Mouse (Mus musculus) thymus, adult 2 months (tissue): Measurements from ENCODE around the gene E330034G19Rik. TPM values are rescaled to one million over a fixed set of nuclear protein-coding genes. Genes with fewer than 3 reads are reported as not detected.
"Not testable (repeated sequence)": the region's sequence is repeated elsewhere in the genome, so short reads cannot be mapped to it uniquely, and the experiment has no call there.

ENCODE experiments used
- DNase-seq: peaks from one replicate; pipeline ENCODE4 v3.0.0; 2021
- H3K27ac ChIP-seq: fragments of 200-500 bp; 2 replicates; pipeline ENCODE4 v1.5.1; 2012; ENCODE audit warnings: low read length, control low read depth; ENCODE audit not compliant: control insufficient read depth, insufficient read depth
- H3K27me3 ChIP-seq: fragments of 200-500 bp; 2 replicates; pipeline ENCODE4 v1.6.1; 2012; ENCODE audit warnings: mild to moderate bottlenecking, low read length, moderate library complexity, mixed read lengths; ENCODE audit not compliant: control insufficient read depth, insufficient read depth
- H3K36me3 ChIP-seq: fragments of 200-500 bp; 2 replicates; pipeline ENCODE4 v1.6.1; 2012; ENCODE audit warnings: mild to moderate bottlenecking, low read length, moderate library complexity; ENCODE audit not compliant: control insufficient read depth, insufficient read depth
- H3K4me1 ChIP-seq: fragments of 200-500 bp; replicated peaks from 2 replicates; pipeline ENCODE4 v1.6.1; 2012; ENCODE audit warnings: low read length; ENCODE audit not compliant: control insufficient read depth, insufficient read depth
- H3K4me3 ChIP-seq: fragments of 200-500 bp; 2 replicates; pipeline ENCODE4 v1.5.1; 2012; ENCODE audit warnings: mild to moderate bottlenecking, low read length, control low read depth, moderate library complexity; ENCODE audit not compliant: control insufficient read depth, insufficient read depth
- CTCF ChIP-seq: fragments of 200-500 bp; IDR thresholded peaks from 2 replicates; pipeline ENCODE4 v1.5.1; 2012; ENCODE audit warnings: mild to moderate bottlenecking, control low read depth, low read length, moderate library complexity, borderline replicate concordance; ENCODE audit not compliant: control insufficient read depth, poor library complexity, insufficient read depth; ENCODE audit errors: extremely low read depth
- POLR2A ChIP-seq: fragments of 200-500 bp; IDR thresholded peaks from 2 replicates; pipeline ENCODE4 v1.6.1; 2012; ENCODE audit warnings: mild to moderate bottlenecking, low read length, control low read depth, moderate library complexity; ENCODE audit not compliant: control insufficient read depth, poor library complexity, insufficient read depth; ENCODE audit errors: extremely low read depth
- WGBS: fragments of 180-500 bp; shearing (Covaris S2); methylation state at CpG from one replicate; pipeline ENCODE4 v1.1.7; 2018; 5-methylcytosine and 5-hydroxymethylcytosine counted together
- polyA plus RNA-seq: library from polyadenylated mRNA; depleted of rRNA; stranded (reverse); fragments of >200 nt; gene quantifications from 2 replicates; pipeline ENCODE4 v1.2.3, GENCODE M21; 2012

Gene E330034G19Rik
- polyA plus RNA-seq, 1 experiment = not detected

DNA sequence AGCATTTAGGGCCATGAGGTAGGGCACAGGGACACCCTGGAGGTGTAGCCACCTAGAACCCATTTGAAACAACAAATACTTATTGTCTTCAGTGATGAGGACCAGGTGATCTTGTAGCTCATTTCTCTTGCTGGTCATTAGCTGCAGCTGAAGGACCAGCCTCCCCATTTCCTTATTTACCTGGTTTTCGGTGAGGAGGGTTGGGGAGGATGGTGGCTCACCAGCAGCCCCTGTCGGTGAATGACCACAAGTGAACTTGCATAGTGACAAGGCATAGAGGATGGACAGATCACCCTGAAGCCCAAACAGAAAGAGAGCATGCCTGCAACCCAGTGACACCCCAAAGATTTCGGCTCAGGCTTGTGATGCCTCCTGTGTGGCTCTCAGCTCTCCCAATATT is 10.7 kb upstream of the E330034G19Rik start:
- Histone ChIP-seq H3K4me1 (no peaks in the 10 kb centered on the region), H3K36me3 (no peaks in the 10 kb centered on the region), H3K4me3 (no peak overlapping the region), H3K27ac (no peak overlapping the region), H3K27me3 (no peaks in the 10 kb centered on the region)
- DNase-seq = no peak
- 61% methylated on average over 3 of the region's 3 CpGs for WGBS
- no peak for TF ChIP-seq POLR2A
- TF ChIP-seq CTCF = no peak

DNA sequence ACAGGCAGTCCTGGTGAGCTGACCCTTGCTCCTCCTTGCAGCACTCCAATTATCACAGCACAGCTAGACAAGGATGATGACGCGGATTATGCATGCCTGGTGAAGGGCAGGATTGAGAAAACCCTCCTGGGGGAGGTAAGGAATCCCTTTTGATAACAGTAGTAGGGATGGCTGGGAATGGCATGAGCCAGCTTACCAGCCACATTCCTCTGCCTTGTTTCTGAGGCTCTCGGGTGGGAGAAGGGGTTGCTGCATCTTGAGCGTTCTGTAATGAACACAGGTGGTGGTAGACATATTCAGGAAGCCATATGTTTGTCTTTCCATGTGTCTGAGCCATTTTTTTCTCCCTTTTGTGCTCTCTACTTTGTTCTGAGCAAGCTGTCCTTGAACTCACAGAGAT is 6.9 kb upstream of the E330034G19Rik start:
- no peaks in the 10 kb centered on the region for H3K36me3 ChIP-seq
- no peak overlapping the region for H3K4me3 ChIP-seq
- 70% methylated on average over 4 of the region's 4 CpGs for whole genome bisulfite sequencing
- no peaks in the 10 kb centered on the region for H3K27me3 ChIP-seq
- H3K27ac ChIP-seq = no peak overlapping the region
- DNase-seq = no peak
- H3K4me1 ChIP-seq = no peaks in the 10 kb centered on the region
- no peak for TF ChIP-seq POLR2A
- no peak for TF ChIP-seq CTCF

DNA sequence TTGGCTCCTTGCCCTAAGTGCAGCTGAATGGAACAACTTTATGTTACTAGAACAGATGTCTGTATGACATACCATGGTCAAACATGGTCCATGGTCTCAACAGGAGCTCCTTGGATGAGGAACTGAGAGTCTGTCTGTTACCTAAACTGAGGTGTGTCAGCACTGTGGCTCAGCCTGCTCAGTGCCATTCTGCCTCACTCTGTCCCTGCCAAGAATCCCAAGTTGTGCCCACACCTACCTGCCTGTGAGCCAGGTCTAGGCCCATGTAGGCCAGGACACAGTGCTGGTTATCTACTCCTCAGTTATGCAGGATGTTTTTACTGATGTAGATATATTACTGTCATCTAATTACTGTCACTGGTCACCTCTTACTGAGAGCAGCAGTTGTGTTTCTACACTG is 2.3 kb upstream of the E330034G19Rik start:
- Histone ChIP-seq H3K27ac (no peak overlapping the region), H3K4me1 (no peaks in the 10 kb centered on the region), H3K27me3 (no peaks in the 10 kb centered on the region), H3K4me3 (no peak overlapping the region), H3K36me3 (no peaks in the 10 kb centered on the region)
- DNase-seq = no peak
- no peak for TF ChIP-seq POLR2A
- TF ChIP-seq CTCF = no peak

DNA sequence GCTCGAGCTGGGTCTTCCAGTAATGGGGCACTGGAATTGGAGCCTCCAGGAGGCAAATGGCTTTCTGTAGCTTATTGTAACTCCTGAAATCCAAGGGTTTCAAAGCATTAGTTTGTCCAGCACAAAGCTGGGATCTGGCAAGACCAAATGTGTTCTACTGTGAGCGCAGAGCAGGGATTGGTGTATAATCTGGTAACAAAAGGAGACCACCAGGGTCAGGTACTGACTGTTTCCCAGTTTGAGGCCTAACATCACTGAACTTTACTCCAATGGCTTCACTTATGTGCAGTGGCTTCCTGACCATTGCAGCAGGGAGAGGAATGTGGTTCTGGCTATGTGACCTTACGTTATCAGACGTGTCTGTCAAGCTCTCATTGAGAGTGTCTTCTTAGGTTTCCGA is 617 bp downstream of the E330034G19Rik start:
- no peak overlapping the region for H3K27ac ChIP-seq
- H3K36me3 ChIP-seq = no peaks in the 10 kb centered on the region
- H3K4me3 ChIP-seq = no peak overlapping the region
- H3K4me1 ChIP-seq = no peaks in the 10 kb centered on the region
- no peak for TF ChIP-seq POLR2A
- no peak for TF ChIP-seq CTCF
- DNase-seq = no peak
- 81% methylated on average over 5 of the region's 5 CpGs for WGBS
- H3K27me3 ChIP-seq = no peaks in the 10 kb centered on the region

DNA sequence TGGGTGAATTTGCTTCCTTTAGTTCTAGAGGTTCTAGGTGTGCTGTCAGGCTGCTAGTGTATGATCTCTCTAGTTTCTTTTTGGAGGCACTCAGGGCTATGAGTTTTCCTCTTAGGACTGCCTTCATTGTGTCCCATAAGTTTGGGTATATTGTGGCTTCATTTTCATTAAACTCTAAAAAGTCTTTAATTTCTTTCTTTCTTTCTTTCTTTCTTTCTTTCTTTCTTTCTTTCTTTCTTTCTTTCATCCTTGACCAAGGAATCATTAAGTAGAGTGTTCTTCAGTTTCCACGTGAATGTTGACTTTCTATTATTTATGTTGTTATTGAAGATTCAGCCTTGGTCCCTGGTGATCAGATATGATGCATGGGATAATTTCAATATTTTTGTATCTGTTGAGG is 9.1 kb downstream of the E330034G19Rik start:
- not testable (repeated sequence) for H3K27me3 ChIP-seq, H3K36me3 ChIP-seq, DNase-seq, H3K4me1 ChIP-seq, H3K4me3 ChIP-seq, H3K27ac ChIP-seq
- WGBS = 100% methylated on average over 1 of the region's 1 CpGs

DNA sequence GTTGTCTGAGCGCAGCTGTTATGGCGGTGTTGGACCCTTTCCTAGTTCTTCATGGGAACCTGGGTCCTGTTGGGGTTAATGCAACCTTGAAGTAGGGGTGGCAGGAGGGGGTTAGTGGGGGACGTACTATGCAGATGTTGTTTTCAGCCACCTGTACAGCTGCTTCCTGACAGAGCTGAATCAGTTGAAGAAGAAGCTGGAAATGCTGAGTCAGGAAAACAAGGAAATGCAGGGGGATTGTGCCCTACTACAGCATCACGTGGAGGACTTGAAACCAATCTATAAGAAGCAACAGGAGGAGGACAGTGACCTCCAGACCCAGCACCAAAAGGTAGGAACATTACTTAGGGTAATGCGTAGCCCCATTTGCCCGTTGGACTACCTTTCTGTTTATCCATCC is 13.7 kb downstream of the E330034G19Rik start:
- DNase-seq = no peak
- H3K4me1 ChIP-seq = no peaks in the 10 kb centered on the region
- H3K4me3 ChIP-seq = no peak overlapping the region
- H3K27me3 ChIP-seq = no peaks in the 10 kb centered on the region
- TF ChIP-seq CTCF = no peak
- TF ChIP-seq POLR2A = no peak
- H3K27ac ChIP-seq = no peak overlapping the region
- H3K36me3 ChIP-seq = no peaks in the 10 kb centered on the region
- WGBS = 62% methylated on average over 6 of the region's 6 CpGs

DNA sequence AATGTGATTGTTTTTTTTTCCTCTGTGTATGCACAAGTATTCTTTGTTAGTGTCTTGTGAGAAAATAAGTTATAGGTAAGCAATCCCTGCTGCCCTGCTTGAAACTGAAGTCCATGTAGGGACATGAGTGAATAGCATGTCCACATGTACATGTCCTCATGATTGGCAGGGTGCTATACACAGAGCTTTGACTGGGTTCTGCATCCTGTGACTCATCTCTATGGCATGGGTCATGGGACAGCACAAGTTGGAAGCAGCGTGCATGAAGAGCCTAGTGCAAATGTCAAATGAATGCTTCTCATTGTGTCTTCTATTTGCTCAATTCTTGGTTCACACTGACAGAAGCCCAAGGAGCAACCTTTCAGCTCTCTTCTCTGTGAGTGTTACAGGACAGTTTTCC is 14.1 kb downstream of the E330034G19Rik start:
- TF ChIP-seq CTCF (no peak), POLR2A (no peak)
- Histone ChIP-seq H3K27me3 (no peaks in the 10 kb centered on the region), H3K4me3 (no peak overlapping the region), H3K27ac (no peak overlapping the region), H3K4me1 (no peaks in the 10 kb centered on the region), H3K36me3 (no peaks in the 10 kb centered on the region)
- WGBS = 77% methylated on average over 1 of the region's 1 CpGs
- no peak for DNase-seq
